Mouse (Mus musculus) subcutaneous adipose tissue, adult 2 months (tissue): Measurements from ENCODE around the gene Clec4e. TPM values are rescaled to one million over a fixed set of nuclear protein-coding genes. Genes with fewer than 3 reads are reported as not detected.

Experiments
- polyA plus RNA-seq: library from polyadenylated mRNA; depleted of rRNA; stranded (reverse); fragments of >200 nt; gene quantifications from 2 replicates; pipeline ENCODE4 v1.2.3, GENCODE M21; 2012; ENCODE audit warnings: low replicate concordance; rRNA removed

Clec4e gene
- 0.16 and 0.18 TPM in 2 replicates for polyA plus RNA-seq

DNA sequence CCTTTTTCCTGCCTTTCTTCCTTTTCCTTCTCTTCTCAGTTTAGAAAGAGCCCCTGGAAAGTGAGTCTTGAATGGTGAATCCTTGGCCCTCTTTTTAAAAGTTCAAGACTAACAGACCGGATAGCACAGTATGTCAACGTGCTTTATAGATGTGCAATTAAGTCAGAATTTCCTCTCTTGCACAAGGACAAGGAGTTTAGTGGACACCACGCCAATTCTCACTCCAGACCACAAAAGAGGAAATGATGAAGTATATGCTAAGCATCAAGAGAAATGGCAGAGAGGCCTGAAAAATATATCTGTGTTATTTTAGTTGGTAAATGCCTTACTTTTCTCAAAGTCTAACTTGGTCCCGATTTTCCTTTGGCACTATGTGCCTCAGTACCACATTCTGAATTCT is at the start of gene Clec4e:
TSS of gene Clec4e (minus strand) at position 118 of the 400 bp plus-strand sequence.

GRCm38 (mm10) chr6:123308033-123308432 is 18.4 kb upstream of the Clec4e start, which contains the start of gene Vmn2r19:
Gene Vmn2r19, plus strand, starts transcription at chr6:123308333.

DNA sequence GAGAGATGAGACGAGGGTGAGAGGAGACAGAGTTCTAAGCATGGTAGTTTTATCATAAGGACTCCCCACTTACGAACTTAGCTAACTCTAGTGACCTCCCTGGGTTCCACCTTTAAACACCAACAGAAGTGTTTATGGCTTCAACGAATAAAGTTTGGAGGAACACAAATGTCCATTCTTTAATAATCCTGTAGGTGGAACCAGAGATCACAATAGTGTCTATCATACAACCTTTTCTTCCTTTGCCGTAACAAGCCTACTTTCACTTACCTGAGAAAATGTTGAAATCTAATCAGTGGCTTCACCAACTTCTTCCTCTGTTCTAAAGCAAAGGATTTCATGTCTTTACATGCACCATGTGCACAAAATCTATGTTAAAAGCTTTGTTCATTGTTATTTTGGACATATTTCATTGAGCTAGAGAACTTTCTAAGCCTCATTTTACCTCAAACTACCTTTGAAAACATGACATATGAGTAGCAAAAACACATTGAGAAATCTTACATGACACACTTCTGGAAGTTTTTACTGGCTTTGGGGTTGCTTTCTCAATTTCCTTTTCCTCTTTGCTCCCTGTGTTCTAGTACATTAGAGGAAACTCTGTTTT is 28.0 kb downstream of the Clec4e start, which contains the start of gene Clec4d:
TSS of gene Clec4d (plus strand) at position 557 of the 607 bp plus-strand sequence.

Other genes starting within 250 kb of the Clec4e start
- 6.3 and 6.9 TPM in 2 replicates for gene Clec4b1, start 239.9 kb downstream of the Clec4e start, polyA plus RNA-seq
- 5.0 and 12.0 TPM in 2 replicates for gene Clec4a2, start 183.4 kb downstream of the Clec4e start, polyA plus RNA-seq
- 0.16 TPM in 1 of 2 replicates, not detected in the other for gene Clec4b2, start 117.0 kb downstream of the Clec4e start, polyA plus RNA-seq
- gene Clec4n, start 60.0 kb downstream of the Clec4e start, polyA plus RNA-seq, result 0.85 and 1.9 TPM in 2 replicates
- gene Clec4d, start 27.8 kb downstream of the Clec4e start, polyA plus RNA-seq, result 0.23 and 0.32 TPM in 2 replicates
- not detected in 2 replicates for gene Vmn2r19, start 18.5 kb upstream of the Clec4e start, polyA plus RNA-seq
- gene Vmn2r20, start 128.2 kb upstream of the Clec4e start, polyA plus RNA-seq, result not detected in 2 replicates
- not detected in 2 replicates for gene Vmn2r21, start 243.5 kb upstream of the Clec4e start, polyA plus RNA-seq